Mouse (Mus musculus) brain, embryonic 14.5 days (tissue): ENCODE results near the gene Ltbp1.

Source experiments
- CTCF ChIP-seq: fragments of 200-500 bp; IDR thresholded peaks from 2 replicates; pipeline ENCODE4 v1.5.1; 2012; ENCODE audit warnings: inconsistent platforms, mild to moderate bottlenecking, moderate library complexity, borderline replicate concordance; ENCODE audit not compliant: insufficient read depth, insufficient read length; ENCODE audit errors: extremely low read depth
- POLR2A ChIP-seq: fragments of 200-500 bp; IDR thresholded peaks from 2 replicates; pipeline ENCODE4 v1.6.1; 2012; ENCODE audit warnings: mild to moderate bottlenecking, inconsistent platforms, borderline replicate concordance; ENCODE audit not compliant: poor library complexity, insufficient read depth, insufficient read length, severe bottlenecking; ENCODE audit errors: extremely low read depth

- no peak for TF ChIP-seq CTCF
- no peak for TF ChIP-seq POLR2A
Observed at GRCm38 (mm10) chr17:75055961-75056360, 50.6 kb downstream of the Ltbp1 start.
